Mouse (Mus musculus) neural tube, embryonic 15.5 days (tissue): Measurements from ENCODE around the gene Ikzf2. TPM values are rescaled to one million over a fixed set of nuclear protein-coding genes. Genes with fewer than 3 reads are reported as not detected.

Experiments
- ATAC-seq: fragments of 200-750 bp; cut with Nextera tagmentation; 2 replicates; pipeline ENCODE4 v1.8.0; 2017; ENCODE audit warnings: mild to moderate bottlenecking, moderate TSS enrichment, moderate library complexity; ENCODE audit not compliant: low FRiP score
- H3K27ac ChIP-seq: fragments of 300-500 bp; sonication (generic); replicated peaks from 2 replicates; pipeline ENCODE4 v1.5.1; 2015; ENCODE audit warnings: mild to moderate bottlenecking, inconsistent platforms
- H3K27me3 ChIP-seq: fragments of 300-500 bp; sonication (generic); replicated peaks from 2 replicates; pipeline ENCODE4 v1.6.1; 2015; ENCODE audit warnings: inconsistent platforms
- H3K36me3 ChIP-seq: fragments of 300-500 bp; sonication (generic); 2 replicates; pipeline ENCODE4 v1.6.1; 2015; ENCODE audit warnings: inconsistent platforms
- H3K4me1 ChIP-seq: fragments of 300-500 bp; sonication (generic); 2 replicates; pipeline ENCODE4 v1.6.1; 2015; ENCODE audit warnings: inconsistent platforms
- H3K4me2 ChIP-seq: fragments of 300-500 bp; sonication (generic); 2 replicates; pipeline ENCODE4 v1.6.1; 2015; ENCODE audit warnings: inconsistent platforms, mild to moderate bottlenecking, moderate library complexity
- H3K4me3 ChIP-seq: fragments of 300-500 bp; sonication (generic); replicated peaks from 2 replicates; pipeline ENCODE4 v1.5.1; 2015; ENCODE audit warnings: mild to moderate bottlenecking, inconsistent platforms
- H3K9ac ChIP-seq: fragments of 300-500 bp; sonication (generic); replicated peaks from 2 replicates; pipeline ENCODE4 v1.6.1; 2015; ENCODE audit warnings: mild to moderate bottlenecking, inconsistent platforms
- H3K9me3 ChIP-seq: fragments of 300-500 bp; sonication (generic); replicated peaks from 2 replicates; pipeline ENCODE4 v1.6.1; 2016; ENCODE audit warnings: inconsistent platforms
- WGBS: fragments of 180-500 bp; shearing (Covaris S2); methylation state at CpG from one replicate; pipeline ENCODE4 v1.1.7; 2015; ENCODE audit warnings: mixed read lengths; 5-methylcytosine and 5-hydroxymethylcytosine counted together
- polyA plus RNA-seq: library from polyadenylated mRNA; unstranded; fragments of >200 nt; fragmentation: Nextera tagmentation; extraction: Ambion mirVana; gene quantifications from 2 replicates; pipeline ENCODE4 v1.2.1, GENCODE M21; 2015

Ikzf2 gene
- 3.7 and 5.3 TPM in 2 replicates for polyA plus RNA-seq

GRCm38 (mm10) chr1:69687076-69687991, at the start of gene Ikzf2:
Gene Ikzf2 (minus strand): TSS chr1:69687245.
- Histone ChIP-seq H3K9ac (peak within 1 kb of the TSS; percentile 67), H3K9me3 (no peaks in the 10 kb centered on the region), H3K27ac (peak within 1 kb of the TSS; percentile 87), H3K4me2 (peak within 1 kb of the TSS; percentile 80), H3K36me3 (no peaks in the 10 kb centered on the region), H3K4me3 (peak within 1 kb of the TSS; percentile 83), H3K27me3 (no peaks in the 10 kb centered on the region), H3K4me1 (peaks cover 32% of the 10 kb centered on the region)
- WGBS = under 1% methylated on average over 81 of the region's 105 CpGs
- ATAC-seq = peak; percentile 96

GRCm38 (mm10) chr1:69729729-69730128, 42.7 kb upstream of the Ikzf2 start:
- no peak for ATAC-seq
- Histone ChIP-seq H3K9ac (no peak overlapping the region), H3K4me1 (peaks cover 7% of the 10 kb centered on the region), H3K4me3 (no peak overlapping the region), H3K27ac (no peak overlapping the region), H3K27me3 (no peaks in the 10 kb centered on the region), H3K36me3 (no peaks in the 10 kb centered on the region), H3K9me3 (no peaks in the 10 kb centered on the region), H3K4me2 (no peak overlapping the region)
- WGBS = 67% methylated on average over 1 of the region's 1 CpGs

DNA sequence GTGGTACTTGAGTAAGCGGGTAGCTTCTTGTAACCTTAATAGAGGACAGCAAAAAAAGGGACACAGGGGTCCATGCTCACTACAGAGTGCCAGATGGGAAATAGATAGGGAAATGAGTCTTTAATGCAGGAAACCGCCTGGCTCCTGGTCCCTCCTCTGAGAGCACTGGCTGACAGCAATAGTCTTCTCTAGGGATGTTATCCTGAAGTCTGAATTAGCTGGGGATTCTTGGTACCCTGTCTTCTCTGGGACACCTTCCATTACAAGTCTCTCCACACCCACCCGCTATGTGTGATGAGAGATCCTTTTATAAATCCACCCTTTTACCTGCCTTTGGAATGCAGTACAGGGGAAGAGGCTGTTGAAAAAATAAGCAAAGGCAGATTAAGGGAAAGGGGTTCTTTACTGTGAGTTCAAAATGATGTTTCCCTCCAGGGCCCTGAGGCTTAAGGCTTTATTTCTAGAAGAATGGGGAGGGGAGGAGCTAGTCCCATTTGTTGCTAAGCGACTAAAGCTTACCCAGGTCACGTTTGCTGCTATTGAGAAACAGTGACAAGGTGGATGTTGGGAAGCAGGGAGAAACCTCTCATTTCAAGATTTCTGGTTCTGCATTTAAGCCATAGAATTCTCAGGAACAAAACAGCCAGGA, 42.1 kb upstream of the Ikzf2 start:
- H3K27ac ChIP-seq = no peak overlapping the region
- H3K27me3 ChIP-seq = no peaks in the 10 kb centered on the region
- 29% methylated on average over 5 of the region's 5 CpGs for WGBS
- H3K9ac ChIP-seq = no peak overlapping the region
- H3K9me3 ChIP-seq = no peaks in the 10 kb centered on the region
- no peak overlapping the region for H3K4me2 ChIP-seq
- H3K4me1 ChIP-seq = peaks cover 7% of the 10 kb centered on the region
- no peak overlapping the region for H3K4me3 ChIP-seq
- peak; percentile 47; the same call in 1 of the 2 replicates for ATAC-seq
- H3K36me3 ChIP-seq = no peaks in the 10 kb centered on the region

GRCm38 (mm10) chr1:69727968-69728367, 40.9 kb upstream of the Ikzf2 start:
- Histone ChIP-seq H3K36me3 (no peaks in the 10 kb centered on the region), H3K4me2 (no peak overlapping the region), H3K4me1 (peaks cover 7% of the 10 kb centered on the region), H3K9ac (no peak overlapping the region), H3K27me3 (no peaks in the 10 kb centered on the region), H3K9me3 (no peaks in the 10 kb centered on the region), H3K27ac (no peak overlapping the region), H3K4me3 (no peak overlapping the region)
- ATAC-seq = no peak
- 61% methylated on average over 5 of the region's 5 CpGs for WGBS

- Histone ChIP-seq H3K4me2 (no peak overlapping the region), H3K27me3 (no peaks in the 10 kb centered on the region), H3K27ac (no peak overlapping the region), H3K4me3 (no peak overlapping the region), H3K4me1 (no peaks in the 10 kb centered on the region), H3K9ac (no peak overlapping the region), H3K9me3 (no peaks in the 10 kb centered on the region), H3K36me3 (no peaks in the 10 kb centered on the region)
- ATAC-seq = no peak
- WGBS = 85% methylated on average over 3 of the region's 3 CpGs
Measured at GRCm38 (mm10) chr1:69717107-69717506, 30.1 kb upstream of the Ikzf2 start.

DNA sequence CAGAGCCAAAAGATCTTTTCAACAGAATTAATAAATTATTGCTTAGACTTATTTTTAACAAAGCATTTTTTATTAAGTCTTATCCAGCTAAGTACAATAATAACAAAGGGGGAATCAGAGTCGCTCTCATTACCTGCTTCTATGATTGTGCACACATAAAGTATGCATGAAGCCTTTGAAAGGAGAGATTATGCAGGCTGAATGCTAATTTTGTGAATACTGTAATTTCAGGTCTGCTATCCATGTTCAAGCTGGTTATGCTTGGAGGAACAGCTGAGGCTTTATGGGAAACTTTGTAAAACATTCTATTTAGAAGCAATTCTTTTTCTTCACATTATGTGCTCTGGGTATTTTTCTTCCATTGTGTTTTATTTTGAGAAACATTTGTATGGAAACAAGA, 21.5 kb upstream of the Ikzf2 start:
- WGBS = 76% methylated on average over 1 of the region's 1 CpGs
- H3K27me3 ChIP-seq = no peaks in the 10 kb centered on the region

DNA sequence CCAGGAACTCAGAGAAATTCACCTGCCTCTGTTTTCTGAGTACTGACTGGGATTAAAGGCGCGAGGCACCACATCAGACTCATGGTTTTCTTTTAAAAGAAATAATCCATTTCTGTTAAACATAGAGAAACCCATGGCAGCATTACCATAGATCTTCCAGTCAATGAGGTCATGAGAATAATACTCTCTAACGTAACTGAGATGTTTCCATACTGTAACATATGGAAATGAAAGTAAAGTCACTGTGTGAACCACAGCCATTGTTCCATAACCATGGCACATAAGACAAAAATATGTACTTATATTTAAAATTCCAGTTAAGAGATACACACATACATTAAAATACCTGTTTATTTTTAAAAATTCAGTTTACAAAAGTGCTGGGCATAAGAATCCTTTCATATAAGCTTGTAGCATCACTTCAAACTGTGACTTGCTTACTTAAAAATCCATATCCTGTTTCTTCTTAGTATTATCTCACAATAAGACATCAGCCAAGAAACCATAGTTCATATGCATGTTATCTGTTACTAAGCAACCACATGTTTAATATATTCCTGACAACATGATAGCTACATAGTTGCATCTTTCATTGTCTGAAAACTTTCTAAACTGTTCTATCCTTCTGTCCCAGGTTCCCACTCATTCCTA, 16.6 kb upstream of the Ikzf2 start:
- no peak for ATAC-seq
- no peak overlapping the region for H3K27ac ChIP-seq
- no peak overlapping the region for H3K4me2 ChIP-seq
- H3K9ac ChIP-seq = no peak overlapping the region
- 95% methylated on average over 3 of the region's 3 CpGs for WGBS
- no peaks in the 10 kb centered on the region for H3K9me3 ChIP-seq
- H3K36me3 ChIP-seq = no peaks in the 10 kb centered on the region
- no peak overlapping the region for H3K4me3 ChIP-seq
- no peaks in the 10 kb centered on the region for H3K4me1 ChIP-seq
- no peaks in the 10 kb centered on the region for H3K27me3 ChIP-seq

More for the DNA sequence above, 21.5 kb upstream of the Ikzf2 start:
- Histone ChIP-seq H3K4me3 (no peak overlapping the region), H3K9ac (no peak overlapping the region), H3K4me2 (no peak overlapping the region), H3K4me1 (no peaks in the 10 kb centered on the region), H3K9me3 (no peaks in the 10 kb centered on the region), H3K27ac (no peak overlapping the region), H3K36me3 (no peaks in the 10 kb centered on the region)
- no peak for ATAC-seq

GRCm38 (mm10) chr1:69691946-69692345, 4.9 kb upstream of the Ikzf2 start:
- Histone ChIP-seq H3K9ac (no peak overlapping the region), H3K9me3 (no peaks in the 10 kb centered on the region), H3K4me2 (no peak overlapping the region), H3K4me1 (peaks cover 9% of the 10 kb centered on the region), H3K27ac (no peak overlapping the region), H3K4me3 (no peak overlapping the region), H3K36me3 (no peaks in the 10 kb centered on the region), H3K27me3 (no peaks in the 10 kb centered on the region)
- 84% methylated on average over 6 of the region's 6 CpGs for WGBS
- ATAC-seq = no peak

GRCm38 (mm10) chr1:69688961-69689360, 1.9 kb upstream of the Ikzf2 start:
- no peaks in the 10 kb centered on the region for H3K36me3 ChIP-seq
- ATAC-seq = no peak
- peaks cover 30% of the 10 kb centered on the region for H3K4me1 ChIP-seq
- no peak overlapping the region for H3K9ac ChIP-seq
- no peak overlapping the region for H3K27ac ChIP-seq
- 1% methylated on average over 5 of the region's 5 CpGs for WGBS
- no peak overlapping the region for H3K4me3 ChIP-seq
- no peaks in the 10 kb centered on the region for H3K9me3 ChIP-seq
- H3K4me2 ChIP-seq = peak overlapping the region; percentile 28; the same call in 1 of the 2 replicates
- H3K27me3 ChIP-seq = no peaks in the 10 kb centered on the region

DNA sequence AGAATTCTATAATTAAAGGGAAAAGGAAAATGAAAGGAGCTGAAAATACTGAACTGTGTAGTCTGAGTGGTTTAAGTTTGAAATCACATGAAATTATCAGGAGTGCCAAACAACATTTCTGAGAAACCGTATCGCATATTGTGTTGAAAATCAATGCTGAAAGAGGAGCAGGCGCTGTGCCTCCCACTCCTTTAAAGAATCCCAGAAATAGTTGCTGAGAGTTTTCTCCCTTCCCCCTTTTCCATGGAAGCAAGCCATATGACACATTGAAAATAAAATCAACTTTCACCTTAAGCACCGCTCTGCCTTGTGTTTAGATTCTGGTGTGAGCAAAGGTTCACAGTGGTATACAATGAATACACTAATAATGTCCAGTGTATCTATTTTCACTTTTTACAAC, 1.1 kb upstream of the Ikzf2 start:
- H3K27me3 ChIP-seq = no peaks in the 10 kb centered on the region
- no peaks in the 10 kb centered on the region for H3K36me3 ChIP-seq
- H3K4me3 ChIP-seq = peak overlapping the region; percentile 83
- ATAC-seq = no peak
- 16% methylated on average over 4 of the region's 4 CpGs for WGBS
- H3K9me3 ChIP-seq = no peaks in the 10 kb centered on the region
- H3K4me1 ChIP-seq = peaks cover 32% of the 10 kb centered on the region
- H3K9ac ChIP-seq = no peak overlapping the region
- peak overlapping the region; percentile 80 for H3K4me2 ChIP-seq
- no peak overlapping the region for H3K27ac ChIP-seq

DNA sequence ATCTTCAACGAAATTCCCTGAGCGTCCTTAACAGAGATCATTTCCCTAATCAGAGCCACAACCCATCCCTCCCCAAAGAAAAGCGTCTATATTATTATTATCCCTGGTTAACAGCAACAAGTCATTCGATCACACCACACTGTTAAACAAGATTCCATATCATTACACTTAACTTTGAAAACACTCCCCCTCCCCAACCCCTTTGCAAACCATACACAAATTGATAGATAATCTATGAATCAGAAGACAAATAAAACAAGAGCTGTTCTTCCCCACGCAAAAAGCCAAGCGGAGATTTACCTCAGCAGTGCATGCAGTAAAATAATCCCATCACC, 337 bp downstream of the Ikzf2 start:
- no peak; the same call in 1 of the 2 replicates for ATAC-seq
- H3K4me3 ChIP-seq = peak overlapping the region; percentile 83
- H3K36me3 ChIP-seq = no peaks in the 10 kb centered on the region
- H3K4me1 ChIP-seq = peaks cover 32% of the 10 kb centered on the region
- peak overlapping the region; percentile 87 for H3K27ac ChIP-seq
- H3K9ac ChIP-seq = peak overlapping the region; percentile 67
- peak overlapping the region; percentile 80 for H3K4me2 ChIP-seq
- H3K9me3 ChIP-seq = no peaks in the 10 kb centered on the region
- WGBS = under 1% methylated on average over 6 of the region's 6 CpGs
- H3K27me3 ChIP-seq = no peaks in the 10 kb centered on the region
